Mouse (Mus musculus): Measurements from ENCODE around the gene Gpm6b. TPM values are rescaled to one million over a fixed set of nuclear protein-coding genes. Genes with fewer than 3 reads are reported as not detected.

The Gpm6b gene
- 19.8 and 22.6 TPM in 2 replicates for polyA plus RNA-seq (2015; fragmentation: Nextera tagmentation; extraction: Ambion mirVana)

DNA sequence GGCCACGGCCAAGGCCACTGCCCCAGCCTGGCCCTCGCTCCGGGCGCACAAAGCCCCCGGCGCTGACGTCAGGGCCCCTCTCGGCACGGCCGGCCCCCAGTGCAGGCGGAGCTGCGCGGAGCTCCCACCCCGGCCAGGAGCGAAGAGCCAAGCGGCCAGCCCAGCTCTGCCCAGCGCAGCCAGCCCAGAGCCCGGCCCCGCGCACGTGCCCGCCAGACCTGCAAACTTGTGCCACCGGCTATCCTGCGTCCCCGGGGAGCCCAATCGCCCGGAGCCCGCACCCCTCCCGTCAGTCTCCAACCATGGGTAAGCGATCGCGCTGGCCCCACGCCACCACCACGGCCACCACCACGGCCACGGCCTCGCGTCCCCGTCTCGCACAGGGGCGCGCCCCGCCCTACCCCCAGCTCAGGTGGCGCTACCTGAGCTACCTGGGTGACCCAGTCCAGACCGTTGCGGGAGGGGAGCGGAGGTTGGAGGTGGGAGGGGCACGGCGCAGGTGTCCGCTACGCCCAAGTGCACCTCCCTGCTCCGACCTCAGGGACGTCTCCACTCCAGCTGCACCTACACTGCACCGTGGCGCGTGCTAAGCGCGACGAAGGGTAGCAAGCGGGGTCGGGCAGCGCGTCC is at the start of gene Gpm6b:
Gene Gpm6b (plus strand): TSS at position 81 of the 630 bp plus-strand sequence.
- no peaks in the 10 kb centered on the region for H3K36me3 ChIP-seq
- H3K27me3 ChIP-seq: peaks cover 63% of the 10 kb centered on the region
- peak within 1 kb of the TSS; percentile 53 for H3K4me3 ChIP-seq
- H3K4me2 ChIP-seq: peak within 1 kb of the TSS; percentile 90
- ATAC-seq (ENCODE audit: insufficient number of reproducible peaks, insufficient read depth, low FRiP score, low TSS enrichment, low read depth): peak; percentile 80
- H3K27ac ChIP-seq: no peak within 1 kb of the TSS
- H3K9me3 ChIP-seq: no peaks in the 10 kb centered on the region
- H3K4me1 ChIP-seq: no peaks in the 10 kb centered on the region
- WGBS: 31% methylated on average over 63 of the region's 63 CpGs
- peak within 1 kb of the TSS; percentile 67 for H3K9ac ChIP-seq

DNA sequence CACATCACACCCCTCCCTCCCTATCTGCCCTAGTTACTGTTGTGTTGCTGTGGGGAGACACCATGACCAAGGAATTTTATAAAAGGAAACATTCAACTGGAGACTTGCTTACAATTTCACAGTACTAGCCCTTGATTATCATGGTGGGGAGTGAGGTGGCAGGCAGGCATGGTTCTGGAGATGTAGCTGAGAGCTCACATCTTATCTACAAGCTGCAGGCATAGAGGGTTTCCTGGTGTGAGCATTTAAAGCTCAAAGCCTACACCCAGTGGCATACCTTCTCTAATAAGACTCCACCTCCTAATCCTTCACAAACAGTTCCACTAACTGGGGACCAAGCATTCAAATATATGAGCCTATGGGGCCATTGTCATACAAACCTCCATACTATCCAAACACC is 42.4 kb upstream of the Gpm6b start:
- H3K9ac ChIP-seq: no peak overlapping the region
- H3K36me3 ChIP-seq: no peaks in the 10 kb centered on the region
- ATAC-seq (ENCODE audit: insufficient number of reproducible peaks, insufficient read depth, low FRiP score, low TSS enrichment, low read depth): no peak
- no peak overlapping the region for H3K27ac ChIP-seq
- peaks cover 28% of the 10 kb centered on the region for H3K27me3 ChIP-seq
- no peak overlapping the region for H3K4me2 ChIP-seq
- H3K9me3 ChIP-seq: no peaks in the 10 kb centered on the region
- H3K4me3 ChIP-seq: no peak overlapping the region
- no peaks in the 10 kb centered on the region for H3K4me1 ChIP-seq

DNA sequence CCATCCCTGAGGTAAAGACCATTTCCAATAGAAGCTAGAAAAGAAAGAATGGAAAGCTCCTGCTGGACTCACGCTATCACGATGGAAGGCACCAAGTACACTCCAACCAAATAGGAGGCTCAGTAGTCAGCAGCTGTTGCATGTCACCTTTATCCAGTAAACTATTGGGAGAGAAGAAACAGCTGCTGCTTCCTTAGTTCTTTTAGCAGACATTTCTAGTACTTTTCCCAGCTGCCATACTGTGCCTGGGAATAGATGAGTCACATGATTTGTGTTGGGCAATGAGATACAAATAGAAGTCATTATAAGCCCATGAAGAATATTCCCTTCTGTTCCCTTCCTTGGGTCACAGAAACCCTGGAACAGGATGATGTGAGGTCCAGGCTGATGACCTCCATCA is 40.4 kb upstream of the Gpm6b start:
- 95% methylated on average over 2 of the region's 2 CpGs for WGBS
- Histone ChIP-seq H3K4me2 (no peak overlapping the region), H3K27ac (no peak overlapping the region), H3K9me3 (no peaks in the 10 kb centered on the region), H3K9ac (no peak overlapping the region), H3K36me3 (no peaks in the 10 kb centered on the region), H3K4me3 (no peak overlapping the region), H3K27me3 (peaks cover 28% of the 10 kb centered on the region), H3K4me1 (no peaks in the 10 kb centered on the region)
- no peak for ATAC-seq (ENCODE audit: insufficient number of reproducible peaks, insufficient read depth, low FRiP score, low TSS enrichment, low read depth)

DNA sequence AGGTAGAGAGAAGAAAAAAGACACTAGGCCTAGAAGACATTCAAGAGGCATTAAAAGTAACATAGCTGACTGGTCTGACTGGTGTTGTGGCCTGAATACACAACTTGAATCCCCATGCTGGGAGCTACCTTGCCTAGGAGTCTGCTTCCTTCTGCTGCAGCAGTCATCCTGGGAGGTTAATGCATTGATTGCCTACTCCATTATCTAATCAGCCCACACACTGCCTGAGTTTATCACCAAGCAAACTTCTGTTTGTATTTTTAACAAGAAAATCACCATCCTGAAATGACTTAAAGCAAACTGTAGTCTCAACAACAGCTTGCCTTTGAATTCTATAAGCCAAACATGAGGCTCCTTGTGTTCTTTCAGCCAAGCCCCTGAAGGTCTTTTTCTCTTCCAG is 38.9 kb upstream of the Gpm6b start:
- H3K9ac ChIP-seq: no peak overlapping the region
- no peak for ATAC-seq (ENCODE audit: insufficient number of reproducible peaks, insufficient read depth, low FRiP score, low TSS enrichment, low read depth)
- H3K27ac ChIP-seq: no peak overlapping the region
- H3K9me3 ChIP-seq: no peaks in the 10 kb centered on the region
- H3K36me3 ChIP-seq: no peaks in the 10 kb centered on the region
- peaks cover 28% of the 10 kb centered on the region for H3K27me3 ChIP-seq
- H3K4me1 ChIP-seq: no peaks in the 10 kb centered on the region
- H3K4me2 ChIP-seq: no peak overlapping the region
- no peak overlapping the region for H3K4me3 ChIP-seq

DNA sequence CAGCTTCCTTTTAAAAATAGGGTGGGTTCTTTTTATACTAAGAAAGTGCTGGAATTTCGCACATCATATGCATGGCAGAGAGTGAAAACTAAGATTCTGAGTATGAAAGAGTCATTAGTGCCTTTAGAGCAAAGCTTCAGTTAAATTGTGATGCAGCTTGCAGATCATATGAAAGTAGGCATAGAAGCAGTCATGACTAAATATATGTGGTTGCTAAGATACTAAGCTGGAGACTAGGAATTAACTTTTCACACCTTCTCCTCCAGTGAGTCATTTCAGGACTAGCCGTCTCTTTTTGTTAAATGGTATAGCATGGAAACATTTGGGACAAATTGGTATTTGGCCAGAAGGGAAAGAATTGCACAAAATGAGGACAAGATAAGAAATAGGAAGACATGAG is 24.1 kb upstream of the Gpm6b start:
- peaks cover 49% of the 10 kb centered on the region for H3K27me3 ChIP-seq
- H3K4me2 ChIP-seq: no peak overlapping the region
- H3K4me3 ChIP-seq: no peak overlapping the region
- H3K9me3 ChIP-seq: no peaks in the 10 kb centered on the region
- no peaks in the 10 kb centered on the region for H3K36me3 ChIP-seq
- WGBS: 74% methylated on average over 2 of the region's 2 CpGs
- no peak overlapping the region for H3K27ac ChIP-seq
- H3K4me1 ChIP-seq: no peaks in the 10 kb centered on the region
- no peak overlapping the region for H3K9ac ChIP-seq
- ATAC-seq (ENCODE audit: insufficient number of reproducible peaks, insufficient read depth, low FRiP score, low TSS enrichment, low read depth): no peak

GRCm38 (mm10) chrX:166216248-166216647 is 22.5 kb upstream of the Gpm6b start:
- H3K27me3 ChIP-seq: peaks cover 52% of the 10 kb centered on the region
- no peaks in the 10 kb centered on the region for H3K9me3 ChIP-seq
- no peak overlapping the region for H3K4me2 ChIP-seq
- H3K9ac ChIP-seq: no peak overlapping the region
- H3K4me1 ChIP-seq: no peaks in the 10 kb centered on the region
- no peak overlapping the region for H3K4me3 ChIP-seq
- ATAC-seq (ENCODE audit: insufficient number of reproducible peaks, insufficient read depth, low FRiP score, low TSS enrichment, low read depth): no peak
- WGBS: 71% methylated on average over 6 of the region's 6 CpGs
- H3K36me3 ChIP-seq: no peaks in the 10 kb centered on the region
- no peak overlapping the region for H3K27ac ChIP-seq

DNA sequence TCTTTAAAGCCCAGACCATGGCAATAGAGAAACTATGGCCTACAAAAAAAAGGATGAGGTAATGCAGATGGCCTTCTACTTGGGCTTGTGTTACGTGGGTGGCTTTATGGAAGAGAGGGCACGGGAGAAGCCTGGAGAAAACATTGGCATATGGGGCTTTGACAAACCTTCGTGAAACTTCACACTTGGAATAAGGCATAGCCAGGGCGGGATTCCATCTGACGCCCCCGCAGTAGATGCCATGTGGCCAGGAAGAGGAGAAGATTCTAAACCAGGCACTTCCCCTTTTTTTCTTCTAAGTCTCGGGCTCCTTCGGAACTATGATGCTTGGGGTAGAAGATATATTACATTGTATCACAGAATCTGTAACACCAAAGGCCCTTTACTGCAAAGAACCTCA is 22.0 kb upstream of the Gpm6b start:
- WGBS: 91% methylated on average over 8 of the region's 8 CpGs
- peaks cover 55% of the 10 kb centered on the region for H3K27me3 ChIP-seq
- no peak for ATAC-seq (ENCODE audit: insufficient number of reproducible peaks, insufficient read depth, low FRiP score, low TSS enrichment, low read depth)
- no peak overlapping the region for H3K4me3 ChIP-seq
- no peaks in the 10 kb centered on the region for H3K9me3 ChIP-seq
- H3K4me2 ChIP-seq: no peak overlapping the region
- H3K27ac ChIP-seq: no peak overlapping the region
- H3K4me1 ChIP-seq: no peaks in the 10 kb centered on the region
- H3K9ac ChIP-seq: no peak overlapping the region
- no peaks in the 10 kb centered on the region for H3K36me3 ChIP-seq

DNA sequence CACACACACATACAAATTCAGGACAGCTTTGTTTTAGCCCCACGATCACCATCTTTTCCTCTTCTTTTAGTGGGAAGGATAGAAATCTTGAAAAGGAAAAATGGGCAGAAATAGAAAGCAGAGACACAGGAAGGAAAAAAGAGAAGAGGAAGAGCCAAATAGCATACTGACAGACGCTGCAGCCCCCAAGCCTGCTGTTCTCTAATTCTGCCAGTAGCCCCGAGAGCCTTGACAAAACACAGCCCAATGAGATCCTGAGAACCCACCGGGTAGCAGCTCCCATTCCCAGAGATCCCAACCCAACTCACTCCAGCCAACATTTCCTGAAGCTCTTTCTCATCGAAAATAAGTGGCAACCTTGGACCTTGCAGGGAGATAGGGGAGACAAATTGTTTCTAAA is 19.4 kb upstream of the Gpm6b start:
- peaks cover 41% of the 10 kb centered on the region for H3K27me3 ChIP-seq
- no peak overlapping the region for H3K27ac ChIP-seq
- H3K4me1 ChIP-seq: no peaks in the 10 kb centered on the region
- H3K36me3 ChIP-seq: no peaks in the 10 kb centered on the region
- 64% methylated on average over 5 of the region's 5 CpGs for WGBS
- H3K9ac ChIP-seq: no peak overlapping the region
- H3K9me3 ChIP-seq: no peaks in the 10 kb centered on the region
- no peak overlapping the region for H3K4me2 ChIP-seq
- no peak overlapping the region for H3K4me3 ChIP-seq
- no peak for ATAC-seq (ENCODE audit: insufficient number of reproducible peaks, insufficient read depth, low FRiP score, low TSS enrichment, low read depth)

DNA sequence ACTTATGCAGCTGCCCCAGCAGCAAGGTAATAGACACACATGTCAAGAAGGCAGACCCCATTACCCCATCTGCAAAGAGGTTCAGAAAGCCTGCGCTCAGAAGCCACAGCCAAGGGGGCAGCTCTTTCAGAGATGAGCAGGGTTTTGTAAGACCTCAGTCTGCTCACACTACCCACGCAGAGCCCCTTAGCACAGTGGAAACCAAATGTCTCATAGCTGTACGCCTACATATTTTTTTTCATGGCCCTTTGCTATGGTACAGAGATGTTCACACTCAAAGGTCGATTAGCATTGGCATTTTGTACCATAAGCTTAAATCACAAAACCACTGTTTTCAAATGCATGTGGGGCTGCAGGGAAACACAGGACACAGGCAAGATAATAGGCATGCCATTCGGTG is 11.9 kb upstream of the Gpm6b start:
- H3K4me1 ChIP-seq: no peaks in the 10 kb centered on the region
- no peaks in the 10 kb centered on the region for H3K9me3 ChIP-seq
- no peak overlapping the region for H3K27ac ChIP-seq
- H3K36me3 ChIP-seq: no peaks in the 10 kb centered on the region
- peaks cover 48% of the 10 kb centered on the region for H3K27me3 ChIP-seq
- no peak overlapping the region for H3K9ac ChIP-seq
- 76% methylated on average over 5 of the region's 5 CpGs for WGBS
- no peak overlapping the region for H3K4me3 ChIP-seq
- no peak for ATAC-seq (ENCODE audit: insufficient number of reproducible peaks, insufficient read depth, low FRiP score, low TSS enrichment, low read depth)
- H3K4me2 ChIP-seq: no peak overlapping the region

DNA sequence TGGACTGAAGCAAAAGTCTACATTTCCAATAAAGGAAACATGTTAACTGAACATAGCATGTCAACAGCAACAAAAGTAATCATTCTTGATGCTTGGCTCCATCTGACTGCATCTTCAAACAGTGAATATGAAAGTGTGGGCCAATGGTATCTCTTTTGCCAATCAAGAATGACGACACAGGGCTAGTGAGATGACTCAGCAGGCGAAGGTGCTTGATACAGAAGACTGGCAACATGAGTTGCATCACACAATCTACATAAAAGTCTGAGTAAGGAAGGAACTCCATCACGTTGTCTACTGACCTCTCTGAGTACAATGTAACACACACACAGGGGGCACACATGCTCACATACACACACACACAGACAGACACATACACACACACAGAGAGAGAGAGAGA is 9.0 kb upstream of the Gpm6b start:
- Histone ChIP-seq H3K4me3 (no peak overlapping the region), H3K9ac (no peak overlapping the region), H3K27ac (no peak overlapping the region), H3K4me2 (no peak overlapping the region), H3K36me3 (no peaks in the 10 kb centered on the region), H3K9me3 (no peaks in the 10 kb centered on the region), H3K27me3 (peaks cover 50% of the 10 kb centered on the region), H3K4me1 (no peaks in the 10 kb centered on the region)
- ATAC-seq (ENCODE audit: insufficient number of reproducible peaks, insufficient read depth, low FRiP score, low TSS enrichment, low read depth): no peak
- WGBS: 75% methylated on average over 3 of the region's 3 CpGs

DNA sequence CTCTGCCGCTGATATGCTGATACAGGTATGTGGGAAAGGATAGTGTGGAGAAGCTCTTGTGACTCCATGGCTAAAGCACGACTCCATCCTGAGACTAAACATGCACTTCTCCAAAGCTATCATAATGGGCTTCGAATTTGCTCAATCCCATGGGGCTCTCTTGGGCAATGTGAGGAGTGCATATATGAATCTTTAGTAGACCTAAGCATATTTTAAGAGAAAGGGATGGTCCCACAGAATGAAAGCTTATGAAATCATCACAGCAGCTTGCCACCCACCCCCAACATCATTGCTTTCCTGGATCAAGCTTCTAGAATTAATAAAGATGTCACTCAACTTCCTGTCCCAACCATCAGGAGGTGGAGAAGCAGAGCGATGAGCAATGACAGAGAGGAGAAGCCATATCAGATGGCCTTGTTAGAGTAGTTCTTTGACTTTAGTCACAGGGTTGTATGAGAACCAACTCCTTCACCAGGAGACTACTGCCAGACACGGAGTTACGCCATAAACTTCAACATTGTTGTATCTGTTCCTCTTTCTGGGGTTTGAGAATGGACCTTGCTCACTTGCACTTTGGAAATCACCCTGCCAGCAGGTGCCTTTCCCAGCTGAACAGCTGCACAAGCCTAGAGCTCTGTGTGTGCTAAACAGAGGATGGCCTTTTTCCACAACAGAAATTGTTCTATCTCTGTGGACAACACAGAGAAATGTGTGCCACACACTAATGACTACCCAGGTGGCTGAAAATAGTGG is 8.0 kb upstream of the Gpm6b start:
- Histone ChIP-seq H3K4me1 (no peaks in the 10 kb centered on the region), H3K36me3 (no peaks in the 10 kb centered on the region), H3K27ac (no peak overlapping the region), H3K27me3 (peaks cover 50% of the 10 kb centered on the region), H3K9ac (no peak overlapping the region), H3K4me2 (no peak overlapping the region), H3K9me3 (no peaks in the 10 kb centered on the region), H3K4me3 (no peak overlapping the region)
- WGBS: 87% methylated on average over 6 of the region's 6 CpGs
- ATAC-seq (ENCODE audit: insufficient number of reproducible peaks, insufficient read depth, low FRiP score, low TSS enrichment, low read depth): no peak

GRCm38 (mm10) chrX:166236131-166236530 is 2.6 kb upstream of the Gpm6b start:
- Histone ChIP-seq H3K36me3 (no peaks in the 10 kb centered on the region), H3K27ac (no peak overlapping the region), H3K4me1 (no peaks in the 10 kb centered on the region), H3K4me2 (no peak overlapping the region), H3K9me3 (no peaks in the 10 kb centered on the region), H3K9ac (no peak overlapping the region), H3K27me3 (peaks cover 64% of the 10 kb centered on the region), H3K4me3 (no peak overlapping the region)
- ATAC-seq (ENCODE audit: insufficient number of reproducible peaks, insufficient read depth, low FRiP score, low TSS enrichment, low read depth): no peak
- WGBS: 40% methylated on average over 2 of the region's 2 CpGs

All from embryonic facial prominence, embryonic 13.5 days (tissue).